ENCODE assay signal across 9 mouse cellular contexts in genomic region chr11:75937370-75937871, GRCm38 (mm10). TPM values are rescaled to one million over a fixed set of nuclear protein-coding genes. Genes with fewer than 3 reads are reported as not detected.
A peak's percentile ranks its signal among the peaks of the same experiment; 100 is the strongest.
DNase-seq lines count a peak whose midpoint lies in the region; ATAC-seq and TF ChIP-seq lines count a peak whose summit lies in the region.
"Had no signal": no experiment of that assay in that cellular context is flagged by ENCODE, and none has a peak within 500 bp of the region (broad histone marks: within the 10 kb centered on the region; RNA-seq: fewer than 3 reads in every experiment).

No protein-coding gene starts in this region.

- no peaks in the 10 kb centered on the region for H3K27me3 ChIP-seq in stomach, postnatal 0 days (ENCODE audit: control insufficient read depth, insufficient read depth, low read length)

- DNase-seq in CD4-positive, CD25-positive, alpha-beta regulatory T cell, adult 2 months (ENCODE audit: low read depth, low spot score) = peak; percentile 35
- DNase-seq in brain, embryonic 14.5 days (ENCODE audit: low read depth) = peak; percentile 72
- DNase-seq in heart, adult 9 months (ENCODE audit: low spot score in 2 of 2) = peak; percentile 63 to 71
- peak; percentile 75 for DNase-seq in kidney, adult 11 months
- peak; percentile 77 for DNase-seq in lung, postnatal 10 days
- peak; percentile 90 for DNase-seq in stomach, postnatal 0 days (ENCODE audit: low spot score)
- DNase-seq in layer of hippocampus, postnatal 10 days (ENCODE audit: low spot score in 2 of 2) = no peak

- H3K9me3 ChIP-seq in stomach, postnatal 0 days (ENCODE audit: control insufficient read depth, low read length) = no peaks in the 10 kb centered on the region

- H3K36me3 ChIP-seq in stomach, postnatal 0 days (ENCODE audit: control insufficient read depth, insufficient read depth, low read length) = no peaks in the 10 kb centered on the region

- 0 out of 2 replicates have a peak overlapping the region, but pooled peaks have one; percentile 18 for H3K4me3 ChIP-seq in stomach, postnatal 0 days (ENCODE audit: low read depth, low read length)
- H3K4me3 ChIP-seq: erythroblast, embryonic 14.5 days had no signal

- peak overlapping the region; percentile 14; the same call in 1 of the 2 replicates for H3K9ac ChIP-seq in stomach, postnatal 0 days (ENCODE audit: low read length)

- peak overlapping the region; percentile 49 for H3K4me2 ChIP-seq in stomach, postnatal 0 days (replicated peaks; ENCODE audit: low read depth)

- WGBS in stomach, postnatal 0 days = 10% methylated on average over 6 of the region's 6 CpGs

- TF ChIP-seq POLR2A in brain, embryonic 14.5 days (IDR thresholded peaks at IDR 0.05; ENCODE audit: borderline replicate concordance, extremely low read depth, insufficient read depth, insufficient read length, poor library complexity, severe bottlenecking) = no peak

- TF ChIP-seq EP300 in stomach, postnatal 0 days (optimal IDR thresholded peaks at IDR 0.05) = no peak

- ATAC-seq in CD4-positive, CD25-positive, alpha-beta regulatory T cell, adult 4 months = no peak
- peak; percentile 91 for ATAC-seq in stomach, postnatal 0 days (ENCODE audit: low FRiP score, low TSS enrichment)

- TF ChIP-seq CTCF in brain, embryonic 14.5 days (IDR thresholded peaks at IDR 0.05; ENCODE audit: borderline replicate concordance, extremely low read depth, insufficient read depth, insufficient read length) = peak; percentile 25; the same call in 1 of the 2 replicates
- TF ChIP-seq CTCF in stomach, postnatal 0 days (IDR thresholded peaks at IDR 0.05; ENCODE audit: low read depth) = no peak; the same call in 1 of the 2 replicates

- peaks cover 8% of the 10 kb centered on the region for H3K4me1 ChIP-seq in stomach, postnatal 0 days (replicated peaks; ENCODE audit: control insufficient read depth, insufficient read depth)

- H3K27ac ChIP-seq in stomach, postnatal 0 days (replicated peaks) = peak overlapping the region; percentile 72

RNA-seq across cellular contexts. Expression of gene Rph3al, which starts 0.8 kb away (rescaled TPM):
- 1 to 10 TPM; 6.3 to 7.9 TPM for polyA plus RNA-seq in CD4-positive, CD25-positive, alpha-beta regulatory T cell, adult 4 months (2017; shearing (Covaris generic))
- 1.7 and 3.1 TPM in 2 replicates for polyA plus RNA-seq in brain, embryonic 14.5 days (2012; rRNA removed)
- polyA plus RNA-seq in stomach, postnatal 0 days (2015; fragmentation: Nextera tagmentation; extraction: Ambion mirVana) = 11.2 and 11.7 TPM in 2 replicates
- total RNA-seq in layer of hippocampus, postnatal 10 days (2021) = 1 to 10 TPM; 4.2 to 5.6 TPM
- polyA plus RNA-seq: erythroblast, embryonic 14.5 days had no signal

Comparison
In these comparisons a context has a peak if more than half of its experiments do, and no peak if none do; other contexts are left out.
1. DNase-seq: peak in CD4-positive, CD25-positive, alpha-beta regulatory T cell, adult 2 months (single experiment), brain, embryonic 14.5 days (single experiment), heart, adult 9 months (2 of 2), kidney, adult 11 months (single experiment), lung, postnatal 10 days (single experiment) and stomach, postnatal 0 days (single experiment); none in layer of hippocampus, postnatal 10 days (0 of 2).